Mouse (Mus musculus) bone marrow, adult 2 months (tissue): ENCODE data around the gene Vps18. TPM values are rescaled to one million over a fixed set of nuclear protein-coding genes. Genes with fewer than 3 reads are reported as not detected.

Experiments used
- H3K27ac ChIP-seq: fragments of 200-500 bp; 2 replicates; pipeline ENCODE4 v1.5.1; 2012; ENCODE audit warnings: low read depth, mild to moderate bottlenecking, control low read depth, inconsistent platforms, low read length; ENCODE audit not compliant: control insufficient read depth, poor library complexity, insufficient read depth
- H3K4me1 ChIP-seq: fragments of 200-500 bp; 2 replicates; pipeline ENCODE4 v1.6.1; 2011; ENCODE audit warnings: low read length; ENCODE audit not compliant: control insufficient read depth, insufficient read depth
- H3K4me3 ChIP-seq: fragments of 200-500 bp; replicated peaks from 2 replicates; pipeline ENCODE3; 2011; ENCODE audit warnings: mild to moderate bottlenecking, low read depth, low read length, control low read depth; ENCODE audit not compliant: control insufficient read depth
- CTCF ChIP-seq: fragments of 200-500 bp; IDR thresholded peaks from 2 replicates; pipeline ENCODE4 v1.5.1; 2011; ENCODE audit warnings: low read length, control low read depth; ENCODE audit not compliant: control insufficient read depth, insufficient read depth
- POLR2A ChIP-seq: fragments of 200-500 bp; IDR thresholded peaks from 2 replicates; pipeline ENCODE4 v1.6.1; 2011; ENCODE audit warnings: low read depth, mild to moderate bottlenecking, control low read depth, low read length, borderline replicate concordance; ENCODE audit not compliant: control insufficient read depth
- WGBS: fragments of 180-500 bp; shearing (Covaris S2); methylation state at CpG from one replicate; pipeline ENCODE4 v1.1.7; 2018; 5-methylcytosine and 5-hydroxymethylcytosine counted together
- polyA plus RNA-seq: library from polyadenylated mRNA; stranded (reverse); fragments of >200 nt; gene quantifications from 2 replicates; pipeline ENCODE4 v1.2.4, GENCODE M21; 2011; ENCODE audit warnings: low replicate concordance; ENCODE audit not compliant: missing spikeins, insufficient read depth, insufficient read length

The Vps18 gene
- polyA plus RNA-seq, 1 experiment: 9.7 TPM

- no peak for TF ChIP-seq POLR2A
- no peak for TF ChIP-seq CTCF
- H3K4me3 ChIP-seq: no peak overlapping the region
- no peak overlapping the region for H3K27ac ChIP-seq
- WGBS: 66% methylated on average over 3 of the region's 3 CpGs
- peaks cover 2% of the 10 kb centered on the region; the same call in 1 of the 2 replicates for H3K4me1 ChIP-seq
Observed at GRCm38 (mm10) chr2:119318043-119318710, 29.6 kb downstream of the Vps18 start.

- Histone ChIP-seq H3K27ac (no peak overlapping the region), H3K4me1 (peaks cover 2% of the 10 kb centered on the region; the same call in 1 of the 2 replicates), H3K4me3 (no peak overlapping the region)
- WGBS: 15% methylated on average over 8 of the region's 8 CpGs
- TF ChIP-seq CTCF (no peak), POLR2A (no peak)
Observed at GRCm38 (mm10) chr2:119320571-119320970, 32.0 kb downstream of the Vps18 start.

DNA sequence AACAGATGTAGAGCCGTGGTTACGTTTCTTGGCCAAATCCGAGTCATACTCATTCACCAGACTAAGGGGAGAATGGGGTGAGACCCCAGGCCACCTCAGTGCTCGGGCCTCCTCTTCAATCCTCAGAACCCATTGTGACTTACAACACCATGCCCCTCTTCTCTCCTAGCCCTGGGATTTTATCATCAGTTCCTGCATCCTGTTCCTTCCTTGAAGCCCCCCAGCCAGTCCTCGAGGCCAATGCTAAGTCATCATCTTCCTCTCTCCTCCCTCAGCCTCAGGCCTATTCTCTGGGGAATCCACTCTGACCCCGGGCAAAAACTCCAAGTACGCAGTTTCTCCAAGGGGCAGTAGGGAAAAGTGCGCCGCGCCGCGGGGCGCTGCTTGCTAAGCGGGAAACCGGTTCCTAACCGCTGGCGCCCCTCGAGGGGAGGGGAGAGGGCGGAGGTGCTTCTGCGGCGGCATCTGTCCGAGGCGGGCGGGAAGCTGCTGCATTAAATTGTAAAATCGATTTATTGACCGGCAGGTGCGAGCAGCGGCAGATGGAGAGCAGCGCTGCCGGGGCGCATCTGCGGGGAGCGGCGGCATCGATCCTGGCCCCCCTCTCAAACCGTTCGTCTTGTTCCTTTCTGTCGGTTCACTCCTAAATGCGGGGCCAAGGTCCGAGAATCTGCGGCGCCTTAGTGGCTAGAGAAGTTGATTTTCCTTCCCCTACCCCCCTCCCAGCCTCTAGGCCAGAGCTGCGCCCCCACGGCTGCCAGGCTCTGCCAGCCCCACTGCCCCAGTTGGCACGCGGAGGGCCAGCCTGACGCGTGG is 33.4 kb downstream of the Vps18 start:
- 8% methylated on average over 48 of the region's 48 CpGs for WGBS
- peaks cover 2% of the 10 kb centered on the region; the same call in 1 of the 2 replicates for H3K4me1 ChIP-seq
- H3K4me3 ChIP-seq: no peak overlapping the region
- TF ChIP-seq CTCF (no peak), POLR2A (no peak)
- peak overlapping the region; percentile 23; the same call in 1 of the 2 replicates for H3K27ac ChIP-seq

- H3K4me3 ChIP-seq: no peak overlapping the region
- H3K27ac ChIP-seq: peak overlapping the region; percentile 23; the same call in 1 of the 2 replicates
- 22% methylated on average over 39 of the region's 39 CpGs for WGBS
- TF ChIP-seq POLR2A (peak; percentile 27; the same call in 1 of the 2 replicates), CTCF (no peak)
- H3K4me1 ChIP-seq: peaks cover 2% of the 10 kb centered on the region; the same call in 1 of the 2 replicates
Observed at GRCm38 (mm10) chr2:119322587-119323300, 34.2 kb downstream of the Vps18 start.

DNA sequence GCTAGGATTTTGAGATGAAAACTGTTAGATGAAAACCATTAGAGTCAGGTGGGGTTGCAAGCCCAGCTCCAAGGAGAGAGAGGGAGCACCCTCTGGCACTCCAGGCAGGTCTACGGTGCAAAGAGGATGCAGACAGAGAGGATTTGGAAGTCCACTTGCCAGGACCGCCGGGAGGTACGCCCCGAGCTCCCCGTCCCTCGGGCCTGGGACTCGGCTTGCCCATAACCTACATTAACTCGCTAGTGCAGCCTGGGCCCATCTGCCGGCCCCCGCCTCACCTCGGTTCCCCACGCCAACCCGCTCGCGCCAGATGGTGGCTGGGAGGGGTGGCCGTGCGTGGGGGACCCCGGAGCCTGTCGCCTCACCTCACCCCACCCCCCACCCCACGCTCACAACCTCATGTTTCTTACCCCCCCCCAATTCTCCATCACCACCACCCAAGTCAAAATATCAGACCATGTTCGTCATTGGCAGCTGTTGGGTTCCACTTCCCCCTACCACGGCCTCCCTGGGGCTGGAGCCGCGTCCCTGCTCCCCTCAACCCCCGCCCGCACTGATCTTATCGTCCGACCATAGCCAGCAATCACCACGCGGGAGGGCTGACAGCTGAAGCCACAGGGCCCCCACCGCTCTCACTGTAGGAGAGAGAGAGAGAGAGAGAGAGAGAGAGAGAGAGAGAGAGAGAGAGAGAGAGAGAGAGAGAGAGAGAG is 35.5 kb downstream of the Vps18 start:
- Histone ChIP-seq H3K4me3 (no peak overlapping the region), H3K27ac (no peak overlapping the region), H3K4me1 (no peaks in the 10 kb centered on the region; the same call in 1 of the 2 replicates)
- 26% methylated on average over 32 of the region's 32 CpGs for WGBS
- TF ChIP-seq CTCF (no peak), POLR2A (peak; percentile 2; the same call in 1 of the 2 replicates)

DNA sequence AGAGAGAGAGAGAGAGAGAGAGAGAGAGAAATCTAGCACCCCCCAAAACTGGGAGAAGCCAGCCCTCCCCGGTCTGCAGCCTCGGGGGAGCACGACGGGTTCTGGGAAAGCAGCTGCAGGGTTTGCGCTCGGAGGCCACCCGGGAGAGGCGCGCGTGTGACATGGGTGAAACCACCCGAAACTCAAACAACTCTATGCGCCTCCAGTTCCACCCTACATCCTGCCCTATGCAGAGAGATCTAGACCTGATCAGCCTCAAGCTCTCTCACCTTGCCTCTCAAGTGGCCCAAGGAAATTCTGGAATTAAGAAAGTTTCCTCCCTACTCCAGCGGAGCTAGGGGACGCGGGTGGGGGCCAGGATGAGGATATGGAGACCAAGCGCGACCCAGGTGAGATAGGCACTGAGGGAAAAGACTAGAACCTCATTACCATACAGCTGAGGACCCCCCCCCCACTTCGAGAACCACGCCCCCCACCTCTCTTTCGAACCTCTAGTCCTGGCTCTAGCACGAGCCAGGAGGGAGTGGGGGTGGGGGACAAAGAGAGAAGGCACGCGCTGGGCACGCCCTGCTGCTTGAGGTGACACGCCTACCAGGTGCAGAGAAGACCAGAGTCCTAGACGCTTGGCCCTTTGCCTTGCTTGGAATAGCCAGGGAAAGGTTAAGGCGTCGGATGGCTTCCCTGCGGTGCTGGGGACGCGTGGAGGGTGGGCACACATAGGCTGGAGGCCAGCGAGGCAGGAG is 36.2 kb downstream of the Vps18 start:
- peak overlapping the region; percentile 19; the same call in 1 of the 2 replicates for H3K27ac ChIP-seq
- no peak for TF ChIP-seq POLR2A
- TF ChIP-seq CTCF: no peak
- H3K4me1 ChIP-seq: no peaks in the 10 kb centered on the region; the same call in 1 of the 2 replicates
- 1% methylated on average over 32 of the region's 32 CpGs for WGBS
- no peak overlapping the region for H3K4me3 ChIP-seq

GRCm38 (mm10) chr2:119325568-119326143 is 37.1 kb downstream of the Vps18 start, which contains the start of gene Dll4:
TSS of gene Dll4 (plus strand) at chr2:119325784.
- under 1% methylated on average over 33 of the region's 33 CpGs for WGBS
- Histone ChIP-seq H3K4me1 (no peaks in the 10 kb centered on the region; the same call in 1 of the 2 replicates), H3K27ac (peak within 1 kb of the TSS; percentile 19; the same call in 1 of the 2 replicates), H3K4me3 (peak within 1 kb of the TSS; percentile 32)
- TF ChIP-seq POLR2A (no peak; the same call in 1 of the 2 replicates), CTCF (no peak)
